Comparison of ENCODE assay signal across 9 mouse cellular contexts in the genomic region with DNA sequence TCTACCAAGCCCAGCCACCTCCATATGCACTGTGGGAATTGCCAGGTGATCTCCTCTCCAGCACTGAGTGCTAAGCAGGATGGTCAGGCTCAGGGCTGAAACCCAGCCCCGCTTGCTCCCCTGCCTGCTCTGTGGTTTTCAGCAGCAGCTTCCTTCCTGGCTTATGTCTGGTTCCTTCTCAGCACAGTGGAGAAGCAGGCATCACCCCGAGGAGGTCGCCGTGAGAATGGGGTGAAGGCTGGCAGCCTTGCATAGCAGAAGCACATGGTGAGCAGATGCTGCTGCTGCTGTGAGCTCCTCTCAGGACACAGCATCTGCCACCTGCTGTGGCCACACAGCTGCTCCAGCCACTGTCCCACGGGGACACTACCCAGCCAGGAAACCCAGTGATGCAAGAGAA. TPM values are rescaled to one million over a fixed set of nuclear protein-coding genes. Genes with fewer than 3 reads are reported as not detected.
DNase-seq lines count a peak whose midpoint lies in the region; ATAC-seq and TF ChIP-seq lines count a peak whose summit lies in the region.
"Had no signal": no experiment of that assay in that cellular context is flagged by ENCODE, and none has a peak within 500 bp of the region (broad histone marks: within the 10 kb centered on the region; RNA-seq: fewer than 3 reads in every experiment).

No protein-coding gene starts in this region.

- H3K4me1 ChIP-seq in heart, embryonic 14.5 days (ENCODE audit: control insufficient read depth in 2 of 2, insufficient read depth in 2 of 2, low read length in 2 of 2) = peaks cover 36 to 45% of the 10 kb centered on the region in 2 experiments
- peaks cover 42% of the 10 kb centered on the region for H3K4me1 ChIP-seq in thymus, adult 2 months (replicated peaks; ENCODE audit: control insufficient read depth, insufficient read depth, low read length)
- H3K4me1 ChIP-seq in limb, embryonic 11.5 days (ENCODE audit: control insufficient read depth, insufficient read depth, low read length) = peaks cover 10% of the 10 kb centered on the region

- no peak for DNase-seq in heart, postnatal 25 days (ENCODE audit: low spot score)
- DNase-seq in thymus, adult 2 months = peak; percentile 39
- DNase-seq in thymus, adult 18-20 months = no peak
- DNase-seq in limb, embryonic 11.5 days (ENCODE audit: low spot score) = peak; percentile 28
- no peak for DNase-seq in cerebellum, adult 11 months
- no peak for DNase-seq in B cell, adult 2 months
- DNase-seq: liver, postnatal 0 days had no signal

- ATAC-seq in heart, embryonic 14.5 days (ENCODE audit: insufficient number of reproducible peaks, insufficient read depth, low FRiP score, low read depth) = 0 out of 2 replicates have a peak, but pooled peaks have one; percentile 19
- no peak for ATAC-seq in limb, embryonic 11.5 days (ENCODE audit: insufficient number of reproducible peaks, low FRiP score, low TSS enrichment, low read depth)
- ATAC-seq in erythroblast, adult 5-6 weeks (replicated peaks; ENCODE audit: low FRiP score, poor library complexity, severe bottlenecking) = no peak
- ATAC-seq: liver, postnatal 0 days had no signal

- no peak for TF ChIP-seq POLR2A in thymus, adult 2 months (IDR thresholded peaks at IDR 0.05; ENCODE audit: control insufficient read depth, extremely low read depth, insufficient read depth, low read length, poor library complexity)

- no peaks in the 10 kb centered on the region for H3K27me3 ChIP-seq in heart, embryonic 14.5 days (ENCODE audit: control insufficient read depth, insufficient read depth, low read length)
- H3K27me3 ChIP-seq in thymus, adult 2 months (ENCODE audit: control insufficient read depth, insufficient read depth, low read length) = no peaks in the 10 kb centered on the region
- H3K27me3 ChIP-seq in limb, embryonic 11.5 days (ENCODE audit: control insufficient read depth, insufficient read depth, low read length) = no peaks in the 10 kb centered on the region

- no peaks in the 10 kb centered on the region for H3K36me3 ChIP-seq in heart, embryonic 14.5 days (ENCODE audit: control insufficient read depth, insufficient read depth, low read length)
- H3K36me3 ChIP-seq in thymus, adult 2 months (ENCODE audit: control insufficient read depth, insufficient read depth, low read length) = no peaks in the 10 kb centered on the region
- H3K36me3 ChIP-seq in limb, embryonic 11.5 days (ENCODE audit: control insufficient read depth, insufficient read depth, low read length) = no peaks in the 10 kb centered on the region

- 34% methylated on average over 5 of the region's 5 CpGs for WGBS in heart, embryonic 14.5 days
- 7% methylated on average over 5 of the region's 5 CpGs for WGBS in thymus, adult 2 months
- WGBS in limb, embryonic 11.5 days = 52% methylated on average over 5 of the region's 5 CpGs

- H3K4me3 ChIP-seq in heart, embryonic 14.5 days (ENCODE audit: control insufficient read depth in 1 of 2, insufficient read depth in 1 of 2, low read depth in 1 of 2, low read length in 2 of 2) = no peak overlapping the region
- H3K4me3 ChIP-seq in thymus, adult 2 months (ENCODE audit: control insufficient read depth, insufficient read depth, low read length) = no peak overlapping the region
- no peak overlapping the region for H3K4me3 ChIP-seq in limb, embryonic 11.5 days (ENCODE audit: low read depth, low read length)

- no peak for TF ChIP-seq CTCF in thymus, adult 2 months (IDR thresholded peaks at IDR 0.05; ENCODE audit: borderline replicate concordance, control insufficient read depth, extremely low read depth, insufficient read depth, low read length, poor library complexity)

- peak overlapping the region in 1 of 2 experiments; percentile 39; a peak in 1 of 4 replicates for H3K27ac ChIP-seq in heart, embryonic 14.5 days (replicated peaks in 1 of 2; ENCODE audit: control insufficient read depth in 1 of 2, insufficient read depth in 1 of 2, low read depth in 2 of 2, low read length in 2 of 2)
- H3K27ac ChIP-seq in thymus, adult 2 months (ENCODE audit: control insufficient read depth, insufficient read depth, low read length) = no peak overlapping the region
- no peak overlapping the region for H3K27ac ChIP-seq in limb, embryonic 11.5 days (replicated peaks; ENCODE audit: low read depth, low read length)

- no peaks in the 10 kb centered on the region for H3K9me3 ChIP-seq in heart, embryonic 14.5 days (ENCODE audit: control insufficient read depth, low read length)
- no peaks in the 10 kb centered on the region for H3K9me3 ChIP-seq in limb, embryonic 11.5 days (ENCODE audit: control insufficient read depth, low read length)

- intact Hi-C loops in heart, postnatal 25 days (cut with DNase I) = no loop called here

- H3K9ac ChIP-seq in heart, embryonic 14.5 days (ENCODE audit: low read length) = peak overlapping the region; percentile 16; the same call in 1 of the 2 replicates
- H3K9ac ChIP-seq in limb, embryonic 11.5 days (ENCODE audit: low read length) = no peak overlapping the region
- H3K9ac ChIP-seq: liver, postnatal 0 days had no signal

- H3K4me2 ChIP-seq in heart, embryonic 14.5 days (ENCODE audit: low read length) = no peak overlapping the region
- H3K4me2 ChIP-seq in limb, embryonic 11.5 days (ENCODE audit: low read depth, severe bottlenecking) = no peak overlapping the region

RNA-seq across cellular contexts. Expression of a gene that starts 33.0 kb away (rescaled TPM):
- 4.5 and 4.6 TPM in 2 replicates for polyA plus RNA-seq in heart, embryonic 14.5 days (2014; fragmentation: Nextera tagmentation; extraction: Ambion mirVana)
- 1 to 10 TPM; 4.7 to 6.3 TPM for total RNA-seq in heart, postnatal 25 days (2021)
- polyA plus RNA-seq in thymus, adult 2 months (2012; rRNA removed) = 26.2 and 69.9 TPM in 2 replicates
- 0.21 and 0.27 TPM in 2 replicates for polyA plus RNA-seq in limb, embryonic 11.5 days (2014; fragmentation: Nextera tagmentation; extraction: Ambion mirVana)
- total RNA-seq in erythroblast, adult 5-6 weeks (2015; ENCODE audit: low replicate concordance) = 0.42 and 1.7 TPM in 2 replicates
- total RNA-seq in erythroblast, adult 5-6 weeks (2017; ENCODE audit: low replicate concordance) = 0.14 and 0.77 TPM in 2 replicates

Comparison
In these comparisons a context has a peak if more than half of its experiments do, and no peak if none do; other contexts are left out.
1. DNase-seq: peak in thymus, adult 2 months (single experiment) and limb, embryonic 11.5 days (single experiment); none in heart, postnatal 25 days (single experiment), thymus, adult 18-20 months (0 of 2), cerebellum, adult 11 months (single experiment) and B cell, adult 2 months (0 of 2).